Mouse (Mus musculus) heart, adult 8-10 months (tissue): ENCODE measurements around the gene Sh3bgrl3. TPM values are rescaled to one million over a fixed set of nuclear protein-coding genes. Genes with fewer than 3 reads are reported as not detected.

Experiments
- DNase-seq: peaks from one replicate; pipeline ENCODE4 v3.0.0; 2022; ENCODE audit warnings: low spot score
- total RNA-seq, 4 experiments: library from RNA; stranded (reverse); gene quantifications; 2 replicates each; pipeline ENCODE4 v1.2.4; 2022

Gene Sh3bgrl3
- total RNA-seq, 4 experiments from 2014 or later = 31.3 to 41.3 (median 35.0) TPM

- DNase-seq = no peak
Measured at GRCm38 (mm10) chr4:134110653-134111052, 17.9 kb downstream of the Sh3bgrl3 start.

- no peak for DNase-seq
Measured at GRCm38 (mm10) chr4:134108196-134108595, 20.4 kb downstream of the Sh3bgrl3 start.

GRCm38 (mm10) chr4:134107730-134108129 lies 20.9 kb downstream of the Sh3bgrl3 start:
- no peak for DNase-seq

- no peak for DNase-seq
Measured at GRCm38 (mm10) chr4:134106105-134106504, 22.5 kb downstream of the Sh3bgrl3 start.

GRCm38 (mm10) chr4:134102742-134103119 lies 25.9 kb downstream of the Sh3bgrl3 start:
- no peak for DNase-seq

- peak; percentile 84 for DNase-seq
Measured at GRCm38 (mm10) chr4:134101979-134102741, 26.4 kb downstream of the Sh3bgrl3 start, which contains the start of gene Ubxn11. Gene Ubxn11, plus strand, starts transcription at chr4:134102570.

- no peak for DNase-seq
Measured at GRCm38 (mm10) chr4:134100245-134100644, 28.3 kb downstream of the Sh3bgrl3 start.

- peak; percentile 31 for DNase-seq
Measured at GRCm38 (mm10) chr4:134098628-134099027, 30.0 kb downstream of the Sh3bgrl3 start.

- DNase-seq = no peak
Measured at GRCm38 (mm10) chr4:134097015-134097608, 31.5 kb downstream of the Sh3bgrl3 start.

GRCm38 (mm10) chr4:134096120-134096519 lies 32.5 kb downstream of the Sh3bgrl3 start:
- DNase-seq = no peak

- DNase-seq = peak; percentile 19
Measured at GRCm38 (mm10) chr4:134094923-134095547, 33.6 kb downstream of the Sh3bgrl3 start, which contains the start of gene Cd52. Gene Cd52, minus strand, starts transcription at chr4:134095082.

- DNase-seq = no peak
Measured at GRCm38 (mm10) chr4:134094004-134094564, 34.5 kb downstream of the Sh3bgrl3 start.

GRCm38 (mm10) chr4:134092382-134093288 lies 36.0 kb downstream of the Sh3bgrl3 start:
- DNase-seq = peak; percentile 16

- no peak for DNase-seq
Measured at GRCm38 (mm10) chr4:134091225-134091529, 37.4 kb downstream of the Sh3bgrl3 start.

- DNase-seq = no peak
Measured at GRCm38 (mm10) chr4:134090521-134091224, 37.9 kb downstream of the Sh3bgrl3 start.

- DNase-seq = no peak
Measured at GRCm38 (mm10) chr4:134089029-134089428, 39.6 kb downstream of the Sh3bgrl3 start.

- no peak for DNase-seq
Measured at GRCm38 (mm10) chr4:134087412-134087811, 41.2 kb downstream of the Sh3bgrl3 start.

GRCm38 (mm10) chr4:134084999-134085398 lies 43.6 kb downstream of the Sh3bgrl3 start:
- no peak for DNase-seq

GRCm38 (mm10) chr4:134082460-134082859 lies 46.1 kb downstream of the Sh3bgrl3 start:
- no peak for DNase-seq

- no peak for DNase-seq
Measured at GRCm38 (mm10) chr4:134081730-134082386, 46.7 kb downstream of the Sh3bgrl3 start.
